Mouse (Mus musculus): ENCODE measurements around the gene Pdlim1.

GRCm38 (mm10) chr19:40297078-40297797, 25.6 kb upstream of the Pdlim1 start:
- no peak for TF ChIP-seq FLI1 (IDR thresholded peaks at IDR 0.05; ENCODE audit: low read length)
- no peak for TF ChIP-seq GATA1 (IDR thresholded peaks at IDR 0.05; ENCODE audit: borderline replicate concordance, low read length)
